Mouse (Mus musculus): ENCODE data around the gene Rapgef5. TPM values are rescaled to one million over a fixed set of nuclear protein-coding genes. Genes with fewer than 3 reads are reported as not detected.

Gene Rapgef5
- polyA plus RNA-seq, 1 experiment from 2014 or later = 38.3 TPM

GRCm38 (mm10) chr12:117524311-117525013 lies 8.2 kb downstream of the Rapgef5 start:
- no peak for DNase-seq (ENCODE audit: low spot score)
- H3K4me1 ChIP-seq (replicated peaks; ENCODE audit: control insufficient read depth, insufficient read depth, low read length) = peaks cover 6% of the 10 kb centered on the region; the same call in 1 of the 2 replicates
- 74% methylated on average over 9 of the region's 9 CpGs for WGBS

DNA sequence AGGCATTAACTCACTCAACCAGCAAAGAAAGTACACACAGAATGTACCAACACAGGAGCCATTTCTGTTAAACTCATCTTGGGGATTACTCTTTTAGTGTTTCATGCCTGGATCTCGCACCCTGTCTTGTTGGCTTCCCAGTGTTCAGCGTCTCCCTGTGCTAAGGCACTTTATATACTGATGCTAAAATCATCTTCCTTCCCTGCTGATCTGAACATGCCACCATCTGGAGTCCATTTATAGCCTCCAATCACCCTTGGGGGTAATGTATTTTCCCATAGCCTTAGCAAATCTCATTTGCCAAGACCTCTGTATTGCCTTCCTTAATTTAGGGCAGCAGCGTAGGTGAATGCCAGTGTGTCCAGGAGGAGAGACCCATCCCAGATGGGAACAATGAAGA lies 11.6 kb downstream of the Rapgef5 start:
- no peak for DNase-seq (ENCODE audit: low spot score)
- Histone ChIP-seq H3K9ac (no peak overlapping the region), H3K4me2 (replicated peaks) (no peak overlapping the region), H3K4me1 (replicated peaks; ENCODE audit: control insufficient read depth, insufficient read depth, low read length) (peaks cover 6% of the 10 kb centered on the region; the same call in 1 of the 2 replicates), H3K4me3 (replicated peaks; ENCODE audit: low read length) (no peak overlapping the region), H3K27me3 (ENCODE audit: control insufficient read depth, insufficient read depth, low read length) (peaks cover 12% of the 10 kb centered on the region), H3K36me3 (replicated peaks; ENCODE audit: control insufficient read depth, insufficient read depth) (no peaks in the 10 kb centered on the region), H3K27ac (no peak overlapping the region), H3K9me3 (ENCODE audit: control insufficient read depth, low read length) (no peaks in the 10 kb centered on the region)
- no peak for ATAC-seq (ENCODE audit: low FRiP score)
- WGBS = 66% methylated on average over 3 of the region's 3 CpGs

More at GRCm38 (mm10) chr12:117524311-117525013, 8.2 kb downstream of the Rapgef5 start:
- no peak for ATAC-seq (ENCODE audit: low FRiP score)
- no peaks in the 10 kb centered on the region for H3K9me3 ChIP-seq (ENCODE audit: control insufficient read depth, low read length)
- no peak overlapping the region for H3K4me3 ChIP-seq (replicated peaks; ENCODE audit: low read length)
- no peak overlapping the region for H3K9ac ChIP-seq
- no peaks in the 10 kb centered on the region for H3K36me3 ChIP-seq (replicated peaks; ENCODE audit: control insufficient read depth, insufficient read depth)
- no peaks in the 10 kb centered on the region for H3K27me3 ChIP-seq (ENCODE audit: control insufficient read depth, insufficient read depth, low read length)
- H3K4me2 ChIP-seq (replicated peaks) = no peak overlapping the region
- no peak overlapping the region for H3K27ac ChIP-seq

GRCm38 (mm10) chr12:117528509-117529145 lies 12.3 kb downstream of the Rapgef5 start:
- WGBS = 76% methylated on average over 4 of the region's 4 CpGs
- Histone ChIP-seq H3K27ac (no peak overlapping the region), H3K27me3 (ENCODE audit: control insufficient read depth, insufficient read depth, low read length) (peaks cover 18% of the 10 kb centered on the region), H3K9me3 (ENCODE audit: control insufficient read depth, low read length) (no peaks in the 10 kb centered on the region), H3K4me2 (replicated peaks) (no peak overlapping the region), H3K9ac (no peak overlapping the region), H3K4me1 (replicated peaks; ENCODE audit: control insufficient read depth, insufficient read depth, low read length) (peaks cover 9% of the 10 kb centered on the region; the same call in 1 of the 2 replicates), H3K4me3 (replicated peaks; ENCODE audit: low read length) (no peak overlapping the region), H3K36me3 (replicated peaks; ENCODE audit: control insufficient read depth, insufficient read depth) (no peaks in the 10 kb centered on the region)
- ATAC-seq (ENCODE audit: low FRiP score) = no peak
- DNase-seq (ENCODE audit: low spot score) = no peak

- 93% methylated on average over 4 of the region's 4 CpGs for whole genome bisulfite sequencing
- ATAC-seq (ENCODE audit: low FRiP score) = no peak
- no peak overlapping the region for H3K4me2 ChIP-seq (replicated peaks)
- H3K36me3 ChIP-seq (replicated peaks; ENCODE audit: control insufficient read depth, insufficient read depth) = no peaks in the 10 kb centered on the region
- H3K27me3 ChIP-seq (ENCODE audit: control insufficient read depth, insufficient read depth, low read length) = peaks cover 36% of the 10 kb centered on the region
- H3K4me3 ChIP-seq (replicated peaks; ENCODE audit: low read length) = no peak overlapping the region
- DNase-seq (ENCODE audit: low spot score) = no peak
- no peaks in the 10 kb centered on the region for H3K9me3 ChIP-seq (ENCODE audit: control insufficient read depth, low read length)
- H3K9ac ChIP-seq = no peak overlapping the region
- no peak overlapping the region for H3K27ac ChIP-seq
- H3K4me1 ChIP-seq (replicated peaks; ENCODE audit: control insufficient read depth, insufficient read depth, low read length) = peaks cover 9% of the 10 kb centered on the region; the same call in 1 of the 2 replicates
Measured at GRCm38 (mm10) chr12:117531106-117531505, 14.8 kb downstream of the Rapgef5 start.

DNA sequence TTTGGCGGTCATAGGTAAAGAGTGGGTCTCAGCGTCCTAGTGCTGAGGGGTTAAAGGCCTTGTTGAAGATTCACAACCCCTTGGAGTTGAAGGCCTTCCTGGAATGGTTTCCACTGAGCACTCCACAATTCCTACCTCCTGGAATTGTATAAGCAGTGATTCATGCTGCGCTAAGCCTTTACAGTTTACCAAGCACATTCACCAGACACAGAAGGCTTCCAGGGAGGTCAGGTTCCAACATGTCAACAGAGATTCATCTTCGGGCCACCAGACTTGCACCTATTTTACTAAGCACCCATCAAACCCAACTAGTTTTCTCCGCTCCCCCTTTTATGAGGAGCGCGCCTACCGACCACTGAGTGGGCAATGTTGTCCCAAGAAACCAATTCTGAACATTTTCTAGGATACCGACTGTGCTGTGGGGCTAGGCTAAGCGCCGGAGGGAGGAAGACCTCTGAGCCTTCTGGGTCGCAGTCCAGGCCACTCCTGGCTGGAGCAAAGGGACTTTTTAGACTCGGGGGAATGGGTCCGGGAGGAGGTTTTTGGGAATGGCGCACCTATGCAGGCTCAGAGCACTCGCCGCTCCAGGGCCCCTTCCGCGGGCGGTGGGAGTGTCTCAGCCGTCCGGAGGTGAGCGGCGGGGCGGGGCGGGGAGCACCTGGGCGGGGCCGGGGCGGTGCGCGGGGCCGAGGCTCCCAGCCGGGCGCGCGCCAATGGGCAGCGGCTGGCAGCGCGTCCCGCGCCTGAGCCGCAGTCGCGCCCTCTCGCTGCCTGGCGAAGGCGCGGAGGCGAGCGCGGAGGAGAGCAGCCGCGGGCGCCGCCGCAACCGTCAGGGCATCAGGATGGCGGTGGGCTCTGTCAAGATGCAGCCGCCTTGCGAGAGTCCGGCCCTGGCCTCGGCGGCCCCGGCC lies 17.2 kb downstream of the Rapgef5 start:
- Histone ChIP-seq H3K27me3 (ENCODE audit: control insufficient read depth, insufficient read depth, low read length) (peaks cover 36% of the 10 kb centered on the region), H3K27ac (peak overlapping the region; percentile 38; the same call in 1 of the 2 replicates), H3K9ac (peak overlapping the region; percentile 79), H3K36me3 (replicated peaks; ENCODE audit: control insufficient read depth, insufficient read depth) (no peaks in the 10 kb centered on the region), H3K9me3 (ENCODE audit: control insufficient read depth, low read length) (no peaks in the 10 kb centered on the region), H3K4me2 (replicated peaks) (peak overlapping the region; percentile 94), H3K4me3 (replicated peaks; ENCODE audit: low read length) (peak overlapping the region; percentile 72), H3K4me1 (replicated peaks; ENCODE audit: control insufficient read depth, insufficient read depth, low read length) (peaks cover 4% of the 10 kb centered on the region; the same call in 1 of the 2 replicates)
- peak; percentile 80 for ATAC-seq (ENCODE audit: low FRiP score)
- peak; percentile 59 for DNase-seq (ENCODE audit: low spot score)
- 3% methylated on average over 62 of the region's 64 CpGs for WGBS

GRCm38 (mm10) chr12:117534087-117534751 lies 17.9 kb downstream of the Rapgef5 start:
- Histone ChIP-seq H3K27ac (peak overlapping the region; percentile 38; the same call in 1 of the 2 replicates), H3K9me3 (ENCODE audit: control insufficient read depth, low read length) (no peaks in the 10 kb centered on the region), H3K4me2 (replicated peaks) (peak overlapping the region; percentile 94), H3K27me3 (ENCODE audit: control insufficient read depth, insufficient read depth, low read length) (peaks cover 36% of the 10 kb centered on the region), H3K4me3 (replicated peaks; ENCODE audit: low read length) (peak overlapping the region; percentile 72), H3K4me1 (replicated peaks; ENCODE audit: control insufficient read depth, insufficient read depth, low read length) (peaks cover 4% of the 10 kb centered on the region; the same call in 1 of the 2 replicates), H3K9ac (peak overlapping the region; percentile 79), H3K36me3 (replicated peaks; ENCODE audit: control insufficient read depth, insufficient read depth) (no peaks in the 10 kb centered on the region)
- DNase-seq (ENCODE audit: low spot score) (peak; percentile 36), ATAC-seq (ENCODE audit: low FRiP score) (peak; percentile 81)
- 1% methylated on average over 56 of the region's 66 CpGs for WGBS

DNA sequence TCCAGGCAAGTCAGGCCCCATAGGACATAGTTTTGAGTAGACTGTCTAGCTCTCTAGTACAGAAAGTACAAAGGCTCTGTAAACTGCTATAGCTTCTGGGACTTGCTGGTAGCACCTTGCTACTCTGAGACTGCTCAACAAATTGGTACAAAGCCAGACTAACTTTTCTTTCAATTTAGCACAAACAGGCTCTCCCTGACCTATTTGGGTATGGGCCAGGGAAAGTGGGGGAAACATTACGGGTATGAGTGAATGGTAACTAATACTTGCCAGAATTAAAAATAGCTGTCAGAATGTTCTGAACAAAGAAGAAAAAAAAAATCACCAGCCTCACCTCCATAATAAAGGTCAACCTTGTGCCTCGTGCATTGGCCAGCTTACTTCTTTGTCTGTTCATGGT lies 24.1 kb downstream of the Rapgef5 start:
- no peak overlapping the region for H3K9ac ChIP-seq
- H3K9me3 ChIP-seq (ENCODE audit: control insufficient read depth, low read length) = no peaks in the 10 kb centered on the region
- H3K27me3 ChIP-seq (ENCODE audit: control insufficient read depth, insufficient read depth, low read length) = peaks cover 6% of the 10 kb centered on the region
- DNase-seq (ENCODE audit: low spot score) = no peak
- no peak overlapping the region for H3K4me2 ChIP-seq (replicated peaks)
- WGBS = 75% methylated on average over 2 of the region's 2 CpGs
- no peak overlapping the region for H3K27ac ChIP-seq
- ATAC-seq (ENCODE audit: low FRiP score) = no peak
- no peaks in the 10 kb centered on the region for H3K36me3 ChIP-seq (replicated peaks; ENCODE audit: control insufficient read depth, insufficient read depth)
- no peak overlapping the region for H3K4me3 ChIP-seq (replicated peaks; ENCODE audit: low read length)
- no peaks in the 10 kb centered on the region for H3K4me1 ChIP-seq (replicated peaks; ENCODE audit: control insufficient read depth, insufficient read depth, low read length)

DNA sequence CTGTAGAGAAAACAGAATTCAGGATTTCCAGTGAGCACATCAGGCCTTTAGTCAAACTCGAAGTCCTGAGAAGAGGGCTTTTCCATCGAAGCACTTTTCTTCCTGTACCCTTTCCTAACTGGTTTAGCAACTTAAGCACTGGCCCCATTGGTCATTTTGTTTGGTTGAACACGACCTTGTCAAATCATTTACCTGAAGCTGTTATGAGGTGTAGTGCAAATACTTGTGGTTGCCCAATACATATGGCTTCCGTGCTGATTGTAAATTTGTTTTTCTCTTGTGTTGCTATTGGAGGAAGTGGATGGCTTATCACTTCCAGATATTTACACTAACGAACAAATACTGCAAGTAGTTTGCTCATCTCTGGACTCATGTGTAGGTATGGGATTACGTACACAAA lies 29.0 kb downstream of the Rapgef5 start:
- Histone ChIP-seq H3K4me2 (replicated peaks) (no peak overlapping the region), H3K9ac (no peak overlapping the region), H3K4me3 (replicated peaks; ENCODE audit: low read length) (no peak overlapping the region), H3K27me3 (ENCODE audit: control insufficient read depth, insufficient read depth, low read length) (no peaks in the 10 kb centered on the region), H3K27ac (no peak overlapping the region), H3K36me3 (replicated peaks; ENCODE audit: control insufficient read depth, insufficient read depth) (no peaks in the 10 kb centered on the region), H3K4me1 (replicated peaks; ENCODE audit: control insufficient read depth, insufficient read depth, low read length) (no peaks in the 10 kb centered on the region), H3K9me3 (ENCODE audit: control insufficient read depth, low read length) (no peaks in the 10 kb centered on the region)
- WGBS = 92% methylated on average over 6 of the region's 6 CpGs
- no peak for ATAC-seq (ENCODE audit: low FRiP score)
- no peak for DNase-seq (ENCODE audit: low spot score)

Measured in hindbrain, embryonic 14.5 days (tissue).